Mouse (Mus musculus): ENCODE results near the gene Ntrk3.

The Ntrk3 gene

GRCm38 (mm10) chr7:78643667-78644066, 94.1 kb downstream of the Ntrk3 start:
- DNase-seq (ENCODE audit: extremely low read depth, low read depth, low spot score), result no peak

GRCm38 (mm10) chr7:78623686-78624085, 114.1 kb downstream of the Ntrk3 start:
- DNase-seq (ENCODE audit: extremely low read depth, low read depth, low spot score), result no peak

GRCm38 (mm10) chr7:78621115-78621514, 116.7 kb downstream of the Ntrk3 start:
- no peak for DNase-seq (ENCODE audit: extremely low read depth, low read depth, low spot score)

GRCm38 (mm10) chr7:78619818-78620577, 117.8 kb downstream of the Ntrk3 start:
- DNase-seq (ENCODE audit: extremely low read depth, low read depth, low spot score), result no peak

- DNase-seq (ENCODE audit: extremely low read depth, low read depth, low spot score), result no peak
These were observed 132.2 kb downstream of the Ntrk3 start for GRCm38 (mm10) chr7:78605538-78606130.

- no peak for DNase-seq (ENCODE audit: extremely low read depth, low read depth, low spot score)
These were observed 133.9 kb downstream of the Ntrk3 start for GRCm38 (mm10) chr7:78603922-78604321.

GRCm38 (mm10) chr7:78601851-78602250, 136.0 kb downstream of the Ntrk3 start:
- no peak for DNase-seq (ENCODE audit: extremely low read depth, low read depth, low spot score)

- no peak for DNase-seq (ENCODE audit: extremely low read depth, low read depth, low spot score)
These were observed 136.9 kb downstream of the Ntrk3 start for GRCm38 (mm10) chr7:78600886-78601285.

- no peak for DNase-seq (ENCODE audit: extremely low read depth, low read depth, low spot score)
These were observed 137.7 kb downstream of the Ntrk3 start for GRCm38 (mm10) chr7:78599941-78600677.

- DNase-seq (ENCODE audit: extremely low read depth, low read depth, low spot score), result no peak
These were observed 139.7 kb downstream of the Ntrk3 start for GRCm38 (mm10) chr7:78598147-78598546.

GRCm38 (mm10) chr7:78597251-78598129, 140.3 kb downstream of the Ntrk3 start:
- DNase-seq (ENCODE audit: extremely low read depth, low read depth, low spot score), result no peak

GRCm38 (mm10) chr7:78596556-78596955, 141.3 kb downstream of the Ntrk3 start:
- no peak for DNase-seq (ENCODE audit: extremely low read depth, low read depth, low spot score)

GRCm38 (mm10) chr7:78595895-78596294, 141.9 kb downstream of the Ntrk3 start:
- DNase-seq (ENCODE audit: extremely low read depth, low read depth, low spot score), result no peak

- peak; percentile 68 for DNase-seq (ENCODE audit: extremely low read depth, low read depth, low spot score)
These were observed 144.9 kb downstream of the Ntrk3 start for GRCm38 (mm10) chr7:78592948-78593347.

GRCm38 (mm10) chr7:78592172-78592571, 145.6 kb downstream of the Ntrk3 start:
- peak; percentile 76 for DNase-seq (ENCODE audit: extremely low read depth, low read depth, low spot score)

GRCm38 (mm10) chr7:78589766-78590165, 148.0 kb downstream of the Ntrk3 start:
- no peak for DNase-seq (ENCODE audit: extremely low read depth, low read depth, low spot score)

GRCm38 (mm10) chr7:78586800-78587199, 151.0 kb downstream of the Ntrk3 start:
- no peak for DNase-seq (ENCODE audit: extremely low read depth, low read depth, low spot score)

GRCm38 (mm10) chr7:78585960-78586359, 151.9 kb downstream of the Ntrk3 start:
- DNase-seq (ENCODE audit: extremely low read depth, low read depth, low spot score), result no peak

GRCm38 (mm10) chr7:78584936-78585335, 152.9 kb downstream of the Ntrk3 start:
- no peak for DNase-seq (ENCODE audit: extremely low read depth, low read depth, low spot score)

- DNase-seq (ENCODE audit: extremely low read depth, low read depth, low spot score), result no peak
These were observed 153.3 kb downstream of the Ntrk3 start for GRCm38 (mm10) chr7:78584499-78584898.

GRCm38 (mm10) chr7:78583678-78584077, 154.1 kb downstream of the Ntrk3 start:
- DNase-seq (ENCODE audit: extremely low read depth, low read depth, low spot score), result no peak

Measured in fat pad, adult 2 months (tissue).